Mouse (Mus musculus) effector memory CD4-positive, alpha-beta T cell, adult 5 months (primary cell): ENCODE results near the gene Pld2. TPM values are rescaled to one million over a fixed set of nuclear protein-coding genes. Genes with fewer than 3 reads are reported as not detected.

ENCODE experiments used
- polyA plus RNA-seq: library from polyadenylated mRNA; unstranded; fragments of 100-300 nt; shearing (Covaris generic); gene quantifications from one replicate; pipeline ENCODE4 v1.2.1, GENCODE M21; 2017

The Pld2 gene
- 8.9 TPM for polyA plus RNA-seq

GRCm38 (mm10) chr11:70539877-70540587 is at the start of gene Pld2:
Pld2 (plus strand) TSS chr11:70540064.

GRCm38 (mm10) chr11:70504970-70505369 is 34.9 kb upstream of the Pld2 start, which contains the start of gene Tm4sf5:
Tm4sf5 (plus strand) TSS chr11:70505244.

GRCm38 (mm10) chr11:70514288-70514687 is 25.6 kb upstream of the Pld2 start, which contains the start of gene Vmo1:
Vmo1 (minus strand) TSS chr11:70514616.

GRCm38 (mm10) chr11:70518923-70519322 is 20.9 kb upstream of the Pld2 start, which contains the start of gene Gltpd2:
Gltpd2 (plus strand) TSS chr11:70519196.

GRCm38 (mm10) chr11:70525184-70525678 is 14.6 kb upstream of the Pld2 start, which contains the start of gene Psmb6:
Psmb6 (plus strand) TSS chr11:70525367.

GRCm38 (mm10) chr11:70532839-70533238 is 7.0 kb upstream of the Pld2 start, which contains the start of gene Gm40193:
Gm40193 (minus strand) TSS chr11:70532939.

GRCm38 (mm10) chr11:70562287-70562994 is 22.6 kb downstream of the Pld2 start, which contains the start of gene Mink1:
Mink1 (plus strand) TSS chr11:70562881.

Other genes starting within 250 kb of the Pld2 start
- not detected for gene Alox12e, start 217.4 kb upstream of the Pld2 start, polyA plus RNA-seq
- gene Alox15, start 188.0 kb upstream of the Pld2 start, polyA plus RNA-seq: not detected
- gene Pelp1, start 130.0 kb upstream of the Pld2 start, polyA plus RNA-seq: 10.7 TPM
- 215 TPM for gene Arrb2, start 107.4 kb upstream of the Pld2 start, polyA plus RNA-seq
- 141 TPM for gene Med11, start 88.1 kb upstream of the Pld2 start, polyA plus RNA-seq
- 0.16 TPM for gene Zmynd15, start 80.6 kb upstream of the Pld2 start, polyA plus RNA-seq
- 1.7 TPM for gene Cxcl16, start 80.1 kb upstream of the Pld2 start, polyA plus RNA-seq
- gene Tm4sf5, start 34.8 kb upstream of the Pld2 start, polyA plus RNA-seq: not detected
- not detected for gene Vmo1, start 25.4 kb upstream of the Pld2 start, polyA plus RNA-seq
- 0.31 TPM for gene Gltpd2, start 20.9 kb upstream of the Pld2 start, polyA plus RNA-seq
- gene Psmb6, start 14.7 kb upstream of the Pld2 start, polyA plus RNA-seq: 282 TPM
- gene Gm40193, start 7.1 kb upstream of the Pld2 start, polyA plus RNA-seq: not detected
- 39.6 TPM for gene Mink1, start 22.8 kb downstream of the Pld2 start, polyA plus RNA-seq
- 1.4 TPM for gene 4930544D05Rik, start 75.8 kb downstream of the Pld2 start, polyA plus RNA-seq
- gene Chrne, start 79.2 kb downstream of the Pld2 start, polyA plus RNA-seq: 18.7 TPM
- not detected for gene Gp1ba, start 99.1 kb downstream of the Pld2 start, polyA plus RNA-seq
- 270 TPM for gene Rnf167, start 107.2 kb downstream of the Pld2 start, polyA plus RNA-seq
- gene Slc25a11, start 107.4 kb downstream of the Pld2 start, polyA plus RNA-seq: 70.1 TPM
- gene Pfn1, start 114.6 kb downstream of the Pld2 start, polyA plus RNA-seq: 2,450 TPM
- gene Eno3, start 117.1 kb downstream of the Pld2 start, polyA plus RNA-seq: 9.9 TPM
- gene Spag7, start 129.4 kb downstream of the Pld2 start, polyA plus RNA-seq: 64.8 TPM
- gene Camta2, start 148.0 kb downstream of the Pld2 start, polyA plus RNA-seq: 36.7 TPM
- 0.59 TPM for gene Inca1, start 160.1 kb downstream of the Pld2 start, polyA plus RNA-seq
- gene Kif1c, start 160.5 kb downstream of the Pld2 start, polyA plus RNA-seq: 2.4 TPM
- 4.5 TPM for gene Zfp3, start 224.1 kb downstream of the Pld2 start, polyA plus RNA-seq